Mouse (Mus musculus) cerebral cortex, adult 2 months (tissue): Measurements from ENCODE around the gene Chic2.

Experiments
- WGBS: fragments of 180-500 bp; shearing (Covaris S2); methylation state at CpG from one replicate; pipeline ENCODE4 v1.1.7; 2018; 5-methylcytosine and 5-hydroxymethylcytosine counted together

Gene Chic2

DNA sequence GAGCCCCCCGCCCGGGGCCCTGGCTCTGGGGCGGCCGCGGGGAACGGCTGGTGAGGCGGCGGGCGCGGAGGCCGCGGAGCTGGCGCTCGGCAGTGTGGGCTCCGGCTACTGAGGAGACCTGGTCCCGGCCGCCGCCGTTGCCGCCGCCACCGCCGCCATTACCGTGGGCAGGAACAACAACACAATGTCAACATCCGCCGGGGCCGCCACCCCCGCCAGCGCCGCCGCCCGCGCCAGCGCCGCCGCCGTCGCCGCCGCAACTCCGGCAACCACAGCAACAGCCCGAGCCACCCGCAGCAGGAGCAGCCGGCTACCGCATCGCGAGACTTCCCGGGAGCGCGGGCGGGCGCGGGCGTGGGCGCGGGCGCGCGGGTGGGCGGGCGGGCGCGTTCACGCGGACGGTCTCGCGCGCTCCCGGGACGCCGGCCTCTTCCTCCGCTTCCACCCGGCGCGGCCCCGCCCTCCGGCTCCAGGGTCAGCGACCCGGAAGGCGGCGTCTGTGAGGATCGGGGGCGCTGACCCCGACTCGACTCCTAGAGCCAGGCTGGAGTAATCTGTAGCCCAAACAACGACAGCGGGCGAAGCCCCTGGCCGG, at the start of gene Chic2:
Chic2 (minus strand) TSS at position 465 of the 595 bp plus-strand sequence.
- under 1% methylated on average over 64 of the region's 90 CpGs for WGBS

DNA sequence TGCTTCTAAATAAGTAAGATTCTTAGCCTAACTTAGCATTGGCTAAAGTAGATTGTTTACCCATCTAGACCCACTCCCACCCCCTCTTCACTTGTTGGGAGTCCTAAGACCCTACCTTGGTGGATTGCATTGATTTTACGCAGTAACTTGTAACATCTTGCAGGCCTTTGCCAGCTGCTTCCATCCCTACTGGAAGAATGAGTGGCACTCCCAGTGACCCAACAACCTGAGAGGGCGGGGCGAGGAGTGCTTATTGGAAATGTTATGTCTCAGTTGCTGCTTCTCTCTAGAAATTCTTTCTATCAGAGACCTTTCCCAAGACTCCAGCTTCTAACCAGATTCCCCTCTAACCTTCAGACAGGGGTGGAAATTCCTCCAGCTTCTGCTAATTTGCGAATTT, 41.3 kb upstream of the Chic2 start:
- WGBS, result 49% methylated on average over 4 of the region's 4 CpGs

DNA sequence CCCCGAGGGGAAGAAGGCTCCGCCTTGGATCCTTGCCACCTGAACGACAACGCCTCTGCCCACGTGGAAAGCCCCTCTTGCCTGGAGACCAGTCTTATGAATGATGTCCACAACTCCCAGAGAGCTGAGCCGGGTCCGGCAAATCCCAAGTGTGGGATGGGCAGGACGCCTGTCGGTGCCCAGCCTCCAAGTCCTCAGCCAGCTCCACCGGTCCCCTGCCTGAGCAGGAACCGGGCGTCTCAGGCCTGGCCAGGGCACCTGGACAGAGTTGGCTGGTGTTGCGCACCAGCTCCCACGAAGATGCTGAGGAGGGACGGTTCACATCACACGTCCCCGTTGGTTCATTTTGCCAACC, 40.9 kb upstream of the Chic2 start:
- 12% methylated on average over 17 of the region's 17 CpGs for WGBS

DNA sequence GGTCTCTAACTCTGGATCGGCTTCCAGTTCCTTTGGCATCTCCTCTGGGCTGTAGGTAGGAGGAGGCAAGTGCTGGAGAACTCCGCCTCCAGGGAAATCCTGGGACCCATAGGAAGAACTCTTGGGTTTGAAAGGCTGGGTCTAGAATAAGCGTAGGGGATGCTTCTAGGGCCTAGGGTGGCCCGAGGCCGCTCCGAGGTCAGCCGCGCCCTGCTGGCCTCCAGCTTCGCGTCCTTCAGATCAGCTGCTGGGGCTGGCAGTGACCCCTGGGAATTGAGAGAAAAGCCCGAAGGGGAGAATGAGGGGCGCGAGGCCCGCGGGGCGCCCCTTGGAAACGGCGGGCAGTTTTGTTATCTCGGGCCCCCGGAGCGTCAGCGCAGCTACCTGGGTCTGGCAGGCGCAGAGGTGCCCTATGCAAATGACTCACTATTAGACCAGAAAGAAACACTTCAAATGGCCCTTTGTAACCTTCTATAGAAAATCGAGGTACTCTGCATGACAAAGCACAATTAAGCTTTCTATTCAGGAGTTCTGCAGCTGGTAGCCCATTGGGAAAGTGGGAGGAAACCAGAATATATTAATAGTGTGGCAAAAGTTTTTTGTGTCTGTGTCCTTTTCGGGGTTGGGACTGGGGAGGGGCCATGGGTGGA, 40.4 kb upstream of the Chic2 start:
- WGBS, result 10% methylated on average over 25 of the region's 25 CpGs

DNA sequence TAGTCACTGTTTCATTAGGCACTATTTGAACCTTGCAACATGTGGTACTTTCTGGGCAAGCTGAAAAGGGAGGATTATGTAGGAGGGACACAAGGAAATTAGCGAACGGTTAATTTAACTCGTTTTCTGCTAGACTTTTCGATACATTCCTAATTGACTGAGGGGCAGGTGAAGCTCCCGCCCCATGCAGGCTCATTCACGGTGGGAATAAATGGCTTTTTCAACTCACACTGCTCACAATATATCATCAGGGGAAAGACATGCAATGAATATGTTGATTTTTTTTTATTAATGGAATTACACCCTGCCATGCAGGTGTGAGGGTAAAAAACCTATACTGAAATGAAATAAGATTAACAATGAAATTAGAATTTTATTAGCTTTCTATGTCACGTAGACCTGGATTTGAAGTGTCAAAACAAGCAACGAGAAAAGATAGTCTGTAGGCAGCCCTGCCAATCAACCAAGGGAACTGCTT, 39.9 kb upstream of the Chic2 start:
- WGBS, result 10% methylated on average over 8 of the region's 8 CpGs

DNA sequence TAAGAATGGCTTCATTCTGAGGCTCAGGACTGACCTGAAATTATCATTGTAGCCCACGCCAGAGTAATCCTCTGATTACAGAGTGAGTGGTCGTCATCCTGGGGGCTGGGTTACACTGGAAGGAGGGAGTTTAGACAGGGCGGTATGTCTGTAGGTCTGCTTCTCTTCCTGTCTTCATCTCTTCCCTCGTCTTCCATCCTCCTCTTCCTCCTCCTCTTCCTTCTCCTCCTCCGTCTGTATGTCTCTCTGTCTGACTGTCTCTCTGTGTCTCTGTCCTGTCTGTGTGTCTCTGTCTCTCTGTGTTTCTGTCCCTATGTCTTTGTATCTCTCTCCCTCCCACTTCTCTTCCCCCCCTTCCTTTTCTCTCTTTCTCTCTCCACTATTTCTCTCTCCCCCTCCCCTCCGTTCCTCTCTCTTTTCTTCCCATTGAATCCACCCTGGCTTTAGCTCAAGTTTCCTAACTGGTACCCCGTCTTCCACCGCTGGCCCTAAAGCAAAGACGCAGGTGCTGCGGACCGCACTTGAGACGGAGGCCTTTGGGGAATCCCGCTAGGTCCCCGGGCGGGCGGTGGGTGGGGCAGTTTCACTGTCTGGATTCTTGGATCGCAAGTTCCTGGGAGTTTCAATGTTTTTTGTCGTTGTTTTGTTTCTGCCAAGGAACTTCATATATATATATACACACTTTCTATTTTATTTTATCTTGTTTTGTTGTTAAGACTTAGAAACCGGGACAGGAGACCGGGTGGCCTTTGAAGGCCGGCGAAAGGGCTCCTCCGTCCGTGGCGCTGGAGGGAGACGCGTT, 39.2 kb upstream of the Chic2 start:
- 13% methylated on average over 27 of the region's 27 CpGs for WGBS

DNA sequence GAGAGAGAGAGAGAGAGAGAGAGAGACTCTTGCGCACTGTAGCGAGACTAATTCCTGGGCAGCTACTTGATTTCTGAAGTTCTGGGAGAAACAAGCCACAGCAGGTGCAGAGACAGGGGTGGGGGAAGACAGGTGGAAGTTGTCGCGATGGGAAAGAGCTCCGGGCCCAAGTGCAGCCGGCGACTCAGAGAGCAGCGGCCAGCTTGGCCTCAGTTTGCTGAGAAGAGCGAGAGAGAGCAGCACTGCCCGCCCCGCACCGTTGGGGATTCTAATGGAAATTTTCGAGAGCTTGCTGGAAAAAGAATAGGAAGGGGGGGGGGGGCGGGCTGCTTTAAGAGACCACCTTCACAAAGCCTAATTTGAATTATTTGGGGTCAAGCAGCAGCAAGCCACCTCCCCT, 38.5 kb upstream of the Chic2 start:
- 8% methylated on average over 14 of the region's 14 CpGs for WGBS

DNA sequence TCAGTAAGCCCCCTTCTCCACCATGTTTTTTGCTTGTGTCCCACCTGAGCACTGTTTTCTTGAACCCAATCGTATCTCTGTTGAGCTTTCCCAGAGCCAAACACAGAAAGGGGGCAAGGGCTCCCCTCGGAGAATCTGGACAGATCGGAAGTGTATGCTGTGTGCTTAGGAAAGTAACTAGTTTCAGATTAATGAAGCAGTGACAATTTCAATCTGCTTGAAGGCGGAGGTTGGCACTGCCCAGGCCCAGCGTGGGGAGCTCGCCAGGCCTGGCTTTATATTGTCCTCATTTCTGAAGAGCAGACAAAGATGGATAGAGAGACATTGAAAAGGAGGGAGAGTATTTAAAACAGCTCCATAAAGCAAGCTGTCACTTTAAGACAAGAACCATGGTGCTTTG, 37.9 kb upstream of the Chic2 start:
- WGBS, result 27% methylated on average over 6 of the region's 6 CpGs

DNA sequence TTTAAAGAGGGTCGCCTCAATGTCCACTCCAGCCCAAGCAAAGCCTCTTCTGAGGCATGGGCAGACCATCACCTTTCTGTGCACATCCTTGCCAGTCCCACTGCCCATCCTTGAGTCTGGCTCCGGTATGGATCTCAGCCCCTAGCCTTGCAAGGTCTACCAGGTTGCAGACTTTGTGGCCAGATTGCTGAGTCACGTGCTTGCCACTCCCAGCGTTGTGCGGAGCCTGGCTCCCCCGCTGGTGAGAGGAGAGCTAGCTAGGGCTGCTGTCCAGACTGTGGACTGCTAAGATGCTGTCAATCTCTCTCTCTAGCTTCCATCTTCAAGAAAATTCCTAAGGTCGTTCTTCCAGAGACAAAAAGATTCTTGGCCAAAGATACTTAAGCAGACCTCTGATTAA, 35.0 kb upstream of the Chic2 start:
- WGBS, result 15% methylated on average over 7 of the region's 7 CpGs

DNA sequence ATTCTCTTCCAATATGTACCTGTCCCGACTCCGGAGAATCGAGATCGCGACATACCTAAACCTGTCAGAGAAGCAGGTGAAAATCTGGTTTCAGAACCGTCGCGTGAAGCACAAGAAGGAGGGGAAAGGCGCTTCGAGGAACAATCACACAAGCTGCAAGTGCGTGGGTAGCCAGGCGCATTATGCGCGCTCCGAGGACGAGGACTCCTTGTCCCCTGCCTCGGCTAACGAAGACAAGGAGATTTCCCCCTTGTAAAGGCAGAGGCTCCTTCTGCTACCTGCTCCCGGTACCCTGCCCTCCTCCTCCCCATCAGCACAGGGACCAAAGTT, 32.4 kb upstream of the Chic2 start:
- 4% methylated on average over 19 of the region's 19 CpGs for WGBS

DNA sequence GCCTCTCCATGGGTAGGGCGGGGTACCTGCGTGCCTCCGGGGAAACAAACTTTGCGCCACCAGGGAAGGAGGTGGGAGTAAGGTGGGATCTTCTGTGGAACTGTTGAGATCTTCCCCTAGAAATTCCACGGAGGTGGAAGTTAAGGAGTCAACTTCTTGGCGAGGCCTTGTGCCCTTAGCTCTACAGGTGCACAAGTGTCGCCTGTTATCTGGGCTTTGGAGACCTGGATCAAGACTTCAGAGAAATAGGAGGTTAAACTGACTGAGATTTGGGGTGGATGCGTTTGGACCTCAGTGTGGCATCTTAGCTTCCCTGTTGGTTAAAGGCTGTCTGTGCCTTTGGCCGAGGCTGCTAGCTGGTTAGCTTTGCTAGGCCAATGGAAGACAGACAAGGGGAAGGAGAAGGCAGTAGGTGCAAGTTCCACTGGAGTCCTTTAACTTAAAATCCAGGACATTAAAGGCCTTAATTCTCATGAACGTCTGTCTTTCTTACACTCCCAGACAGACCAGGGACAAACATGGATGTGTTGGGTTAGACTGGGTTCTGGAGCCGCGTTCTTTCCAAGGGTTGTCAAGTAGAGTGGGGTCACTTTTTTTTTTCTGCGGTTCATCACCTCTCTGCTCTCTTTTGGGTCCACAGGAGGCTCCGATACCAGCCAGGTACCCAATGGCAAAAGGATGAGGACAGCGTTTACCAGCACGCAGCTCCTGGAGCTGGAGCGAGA, 31.9 kb upstream of the Chic2 start:
- WGBS, result 4% methylated on average over 17 of the region's 17 CpGs

DNA sequence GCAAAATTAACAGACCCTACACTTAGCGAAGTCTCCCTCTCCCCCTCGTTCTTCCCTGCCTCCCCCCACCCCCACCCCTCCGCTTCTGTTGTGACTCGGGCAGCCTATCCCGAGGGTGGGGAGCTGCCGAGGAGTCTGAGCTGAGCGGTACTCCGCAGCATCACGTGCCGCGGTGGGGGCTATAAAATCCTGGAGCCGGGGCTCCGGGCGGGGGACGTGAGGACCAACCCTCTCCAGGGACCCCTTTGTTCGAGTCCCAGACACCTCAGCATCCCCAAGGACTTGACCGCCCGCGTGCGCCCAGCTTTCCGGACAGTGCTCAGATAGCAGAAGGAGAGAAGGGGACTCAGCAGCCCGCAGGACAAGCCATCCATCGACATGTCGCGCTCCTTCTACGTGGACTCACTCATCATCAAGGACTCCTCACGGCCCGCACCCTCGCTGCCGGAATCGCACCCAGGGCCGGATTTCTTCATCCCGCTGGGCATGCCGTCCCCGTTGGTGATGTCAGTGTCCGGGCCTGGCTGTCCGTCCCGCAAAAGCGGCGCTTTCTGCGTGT, 30.9 kb upstream of the Chic2 start, which contains the start of gene Gsx2:
Gsx2 (plus strand) TSS at position 219 of the 559 bp plus-strand sequence.
- WGBS, result 2% methylated on average over 41 of the region's 41 CpGs

DNA sequence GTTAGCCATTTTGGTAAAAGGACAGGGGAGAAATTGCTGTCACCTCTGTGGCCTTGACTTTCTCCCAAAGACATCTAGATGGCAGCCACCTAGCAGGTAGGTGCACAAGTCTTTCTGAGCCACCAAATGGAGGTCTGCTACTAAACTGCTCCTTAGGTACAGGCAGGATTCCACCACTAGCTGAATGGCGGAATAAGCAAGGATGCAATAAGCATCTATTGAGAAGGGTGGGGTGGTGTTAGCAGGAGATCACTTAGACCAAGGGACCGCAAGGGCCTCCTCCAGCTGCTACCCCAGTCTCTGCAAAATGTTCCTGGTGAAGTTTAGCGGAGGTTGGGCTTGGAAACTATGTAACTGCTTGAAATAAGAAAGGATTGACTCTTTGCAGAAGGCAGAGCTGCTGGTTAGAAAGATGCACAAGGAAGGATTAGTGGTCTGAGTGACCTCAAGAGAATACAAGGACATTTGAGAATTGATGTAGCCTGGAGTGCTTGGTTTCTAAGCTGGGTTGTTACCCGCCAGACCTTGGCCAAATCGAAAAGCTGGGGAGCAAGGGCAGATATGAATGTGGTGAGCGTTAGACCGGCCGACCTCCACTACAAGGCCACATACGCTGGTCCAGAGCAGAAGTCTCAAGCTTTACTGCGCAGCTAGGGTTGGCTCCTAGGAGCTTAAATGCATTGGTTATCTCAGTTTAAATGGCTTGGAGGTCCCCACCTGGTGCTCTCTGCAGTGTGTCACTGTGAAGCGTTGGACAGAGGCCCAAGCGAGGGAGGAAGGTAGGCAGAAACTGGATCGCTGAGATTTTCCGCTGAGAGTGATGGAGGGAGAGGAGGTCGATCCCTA, 30.2 kb upstream of the Chic2 start:
- WGBS, result 37% methylated on average over 15 of the region's 15 CpGs

DNA sequence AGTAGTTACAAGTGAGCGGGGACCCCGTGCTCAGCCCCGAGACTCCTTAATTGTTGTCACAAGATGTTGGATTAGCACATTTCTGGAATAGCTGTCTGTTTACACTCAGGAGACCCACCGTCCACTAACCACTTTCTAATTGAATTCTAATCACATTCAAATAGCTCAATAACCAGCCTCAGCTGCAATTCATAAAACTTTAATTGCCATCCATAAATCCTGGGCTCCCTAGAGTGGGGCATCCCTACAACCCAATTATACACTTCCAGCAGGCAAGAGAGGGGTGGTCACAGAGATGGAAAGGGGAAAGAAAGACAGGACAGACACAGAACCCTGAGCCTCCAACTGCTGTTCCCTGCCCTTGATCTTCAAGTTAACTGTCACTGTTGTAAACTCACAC, 29.6 kb upstream of the Chic2 start:
- 45% methylated on average over 4 of the region's 4 CpGs for WGBS

DNA sequence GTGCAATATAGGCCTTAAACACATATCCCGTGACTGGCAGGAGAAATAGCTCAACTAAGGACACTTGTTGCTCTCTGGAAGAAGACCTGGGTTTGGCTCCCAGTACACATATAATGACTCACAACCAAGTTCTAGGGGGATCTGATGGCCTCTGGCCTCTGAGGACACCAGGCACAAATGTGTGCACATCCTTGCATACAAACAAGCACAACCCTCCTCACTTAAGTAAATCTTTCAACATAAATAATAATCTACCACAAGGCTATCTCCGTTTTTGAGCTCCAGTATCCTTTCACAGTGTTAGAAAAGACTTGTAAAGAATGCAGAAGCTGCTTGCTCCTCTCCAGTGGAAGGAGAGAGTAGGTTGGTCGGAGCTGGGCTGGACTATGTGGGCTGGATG, 29.1 kb upstream of the Chic2 start:
- WGBS, result 54% methylated on average over 3 of the region's 3 CpGs

DNA sequence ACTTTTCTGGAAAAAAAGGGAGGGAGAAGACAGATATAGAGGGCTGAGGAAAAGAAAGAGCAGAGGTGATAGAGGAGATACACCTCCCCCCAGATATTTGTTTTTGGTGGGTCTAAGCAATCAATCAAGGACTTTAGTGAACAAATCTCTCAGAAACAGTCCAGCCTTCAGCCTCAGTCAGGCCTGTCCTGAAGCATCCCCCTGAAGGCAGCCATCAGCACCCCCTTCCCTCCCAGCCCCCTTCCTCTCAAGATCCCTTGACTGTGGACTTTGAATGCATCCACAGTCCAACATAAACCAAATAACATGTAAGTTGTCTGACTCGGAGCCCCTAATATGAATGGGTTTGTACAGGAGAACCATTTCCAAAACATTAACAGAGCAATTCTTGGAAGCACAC, 28.6 kb upstream of the Chic2 start:
- 44% methylated on average over 1 of the region's 1 CpGs for WGBS

DNA sequence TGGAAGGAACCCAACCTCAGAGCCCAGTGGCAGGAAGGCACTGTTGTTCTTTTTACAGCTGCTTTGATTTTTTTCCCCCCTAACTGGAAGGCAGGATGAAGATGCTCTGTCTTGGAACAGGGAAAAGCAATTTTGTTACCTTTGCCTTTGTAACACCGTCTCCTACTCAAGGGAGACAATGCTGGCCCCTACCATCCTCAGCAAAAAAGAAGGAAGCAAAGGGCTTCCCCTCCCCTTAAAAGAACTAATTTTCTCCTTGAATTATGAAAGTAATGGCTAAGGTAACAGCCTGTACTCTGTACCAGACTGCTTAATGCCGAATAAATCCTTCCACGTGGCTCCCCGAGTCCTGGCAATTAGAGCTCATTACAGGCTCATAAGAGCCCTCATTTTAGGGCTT, 28.0 kb upstream of the Chic2 start:
- 44% methylated on average over 4 of the region's 4 CpGs for WGBS

DNA sequence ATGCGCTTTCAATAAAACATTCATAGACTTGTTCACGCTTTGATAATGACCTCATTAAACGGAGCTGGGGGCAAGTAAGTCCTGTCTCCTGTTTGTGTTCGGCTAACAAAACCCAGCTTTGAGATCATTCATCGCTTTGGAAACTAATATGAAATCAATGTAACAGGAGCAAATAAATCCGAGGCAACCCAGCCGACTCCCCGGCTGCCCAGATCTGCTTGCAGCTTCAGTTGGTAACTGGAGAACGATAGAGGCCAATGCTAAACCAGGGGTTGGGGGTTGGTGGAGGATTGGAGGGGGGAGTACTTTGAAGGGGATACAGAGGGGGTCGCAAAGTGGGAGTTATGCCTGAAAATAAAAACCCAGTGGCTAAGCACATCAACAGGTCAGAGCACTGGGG, 27.4 kb upstream of the Chic2 start:
- 7% methylated on average over 10 of the region's 10 CpGs for WGBS

DNA sequence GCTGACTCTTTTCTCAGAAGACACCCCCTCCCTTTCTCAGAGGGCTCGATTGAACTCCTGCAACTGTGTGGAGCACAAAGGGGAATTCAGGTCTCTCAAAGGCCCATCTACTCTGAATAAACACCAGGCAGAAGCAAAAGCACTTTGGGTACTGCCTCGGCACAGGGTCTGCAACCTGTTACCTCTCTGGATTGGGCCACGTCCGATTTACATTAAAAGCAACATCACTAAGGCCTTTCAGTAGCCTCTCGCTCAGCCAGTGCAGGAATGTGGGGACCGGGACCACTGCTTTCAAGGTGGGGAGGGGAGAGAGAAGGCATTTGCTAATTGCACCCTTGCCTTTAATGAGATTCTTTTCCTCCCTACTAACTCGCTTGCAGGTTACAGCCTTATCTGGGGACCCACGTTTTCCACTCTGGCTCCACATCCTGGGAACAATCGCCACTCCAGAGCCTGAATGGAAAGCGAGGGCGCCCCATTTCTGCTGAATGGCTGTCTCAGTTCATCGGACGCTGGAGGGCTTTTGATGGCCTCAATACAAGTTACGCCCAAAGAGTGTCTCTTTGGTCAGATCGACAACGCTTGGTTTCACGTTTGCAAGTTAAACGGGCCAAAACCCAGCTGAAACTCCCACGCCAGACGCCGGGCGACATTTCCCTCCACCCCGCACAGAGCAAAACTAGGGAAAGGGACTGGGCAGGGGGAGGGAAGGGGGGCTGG, 26.2 kb upstream of the Chic2 start:
- WGBS, result 12% methylated on average over 23 of the region's 23 CpGs

DNA sequence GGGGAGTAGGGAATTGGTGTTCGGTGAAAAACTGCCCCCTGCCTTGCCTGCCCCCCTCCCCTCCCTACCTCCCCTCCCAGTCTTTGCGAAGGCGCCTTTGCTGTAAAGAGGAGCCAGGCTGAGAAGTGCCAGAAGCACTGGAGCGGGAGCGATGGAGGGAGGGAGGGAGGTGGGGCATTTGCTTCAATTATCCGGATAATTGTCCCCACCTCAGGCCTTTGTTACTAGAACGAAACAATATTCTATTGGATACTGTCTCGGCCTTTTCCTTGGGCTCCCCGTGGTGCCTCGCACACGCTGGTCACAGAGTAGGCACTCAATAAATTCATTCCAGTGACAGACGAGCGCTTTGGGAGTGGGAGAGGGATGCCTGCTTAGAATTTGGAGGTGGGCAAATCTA, 25.6 kb upstream of the Chic2 start:
- 22% methylated on average over 13 of the region's 13 CpGs for WGBS
